Mouse (Mus musculus) spleen, adult 2 months (tissue): ENCODE data around the gene Zfp3. TPM values are rescaled to one million over a fixed set of nuclear protein-coding genes. Genes with fewer than 3 reads are reported as not detected.

Source experiments
- DNase-seq, 2 experiments: peaks; one replicate each; pipeline versions ENCODE4 v3.0.0 to v3.0.0-alpha.2; 2012 to 2021; ENCODE audit warnings: low spot score in 2 of 2, low read depth in 1 of 2
- H3K27ac ChIP-seq: fragments of 200-500 bp; 2 replicates; pipeline ENCODE4 v1.5.1; 2012; ENCODE audit warnings: low read length, inconsistent platforms; ENCODE audit not compliant: insufficient read depth
- H3K27me3 ChIP-seq: fragments of 200-500 bp; 2 replicates; pipeline ENCODE4 v1.6.1; 2012; ENCODE audit warnings: mild to moderate bottlenecking, moderate library complexity, low read length, inconsistent platforms; ENCODE audit not compliant: control insufficient read depth, insufficient read depth
- H3K36me3 ChIP-seq: fragments of 200-500 bp; 2 replicates; pipeline ENCODE4 v1.6.1; 2012; ENCODE audit warnings: mild to moderate bottlenecking, low read length, inconsistent platforms; ENCODE audit not compliant: control insufficient read depth, insufficient read depth
- H3K4me1 ChIP-seq: fragments of 200-500 bp; 2 replicates; pipeline ENCODE4 v1.6.1; 2011; ENCODE audit warnings: inconsistent platforms; ENCODE audit not compliant: control insufficient read depth, insufficient read depth, insufficient read length
- H3K4me3 ChIP-seq: fragments of 200-500 bp; 2 replicates; pipeline ENCODE4 v1.5.1; 2011; ENCODE audit warnings: mild to moderate bottlenecking, inconsistent platforms; ENCODE audit not compliant: insufficient read depth, insufficient read length; ENCODE audit errors: extremely low read depth
- CTCF ChIP-seq: fragments of 200-500 bp; IDR thresholded peaks from 2 replicates; pipeline ENCODE4 v1.5.1; 2011; ENCODE audit warnings: mild to moderate bottlenecking, inconsistent platforms; ENCODE audit not compliant: insufficient read depth, insufficient read length, insufficient replicate concordance; ENCODE audit errors: extremely low read depth
- POLR2A ChIP-seq: fragments of 200-500 bp; IDR thresholded peaks from 2 replicates; pipeline ENCODE4 v1.6.1; 2011; ENCODE audit warnings: low read depth, low read length, inconsistent platforms
- WGBS: fragments of 180-500 bp; shearing (Covaris S2); methylation state at CpG from one replicate; pipeline ENCODE4 v1.1.7; 2018; 5-methylcytosine and 5-hydroxymethylcytosine counted together
- polyA plus RNA-seq: library from polyadenylated mRNA; depleted of rRNA; stranded (reverse); fragments of >200 nt; gene quantifications from 2 replicates; pipeline ENCODE4 v1.2.3, GENCODE M21; 2012

Zfp3 gene
- polyA plus RNA-seq, 1 experiment = 1.2 TPM

GRCm38 (mm10) chr11:70727385-70727784 lies 36.6 kb upstream of the Zfp3 start:
- H3K27me3 ChIP-seq = no peaks in the 10 kb centered on the region
- H3K27ac ChIP-seq = no peak overlapping the region; the same call in 1 of the 2 replicates
- WGBS = 85% methylated on average over 5 of the region's 5 CpGs
- H3K36me3 ChIP-seq = peaks cover 45% of the 10 kb centered on the region
- no peak for DNase-seq
- no peaks in the 10 kb centered on the region for H3K4me1 ChIP-seq
- no peak for TF ChIP-seq CTCF
- TF ChIP-seq POLR2A = no peak
- no peak overlapping the region for H3K4me3 ChIP-seq

GRCm38 (mm10) chr11:70730427-70731038 lies 33.5 kb upstream of the Zfp3 start:
- H3K36me3 ChIP-seq = peaks cover 28% of the 10 kb centered on the region
- TF ChIP-seq CTCF = no peak
- no peak for TF ChIP-seq POLR2A

GRCm38 (mm10) chr11:70731178-70731577 lies 32.8 kb upstream of the Zfp3 start:
- H3K27me3 ChIP-seq = peaks cover 1% of the 10 kb centered on the region; the same call in 1 of the 2 replicates
- WGBS = 74% methylated on average over 5 of the region's 5 CpGs

More at GRCm38 (mm10) chr11:70730427-70731038, 33.5 kb upstream of the Zfp3 start:
- DNase-seq = no peak
- H3K4me3 ChIP-seq = no peak overlapping the region
- WGBS = 85% methylated on average over 9 of the region's 9 CpGs
- H3K27me3 ChIP-seq = no peaks in the 10 kb centered on the region; the same call in 1 of the 2 replicates
- no peaks in the 10 kb centered on the region for H3K4me1 ChIP-seq
- no peak overlapping the region for H3K27ac ChIP-seq

GRCm38 (mm10) chr11:70733256-70733655 lies 30.8 kb upstream of the Zfp3 start:
- H3K27me3 ChIP-seq = peaks cover 1% of the 10 kb centered on the region; the same call in 1 of the 2 replicates
- TF ChIP-seq POLR2A = no peak
- no peak overlapping the region for H3K27ac ChIP-seq
- H3K4me3 ChIP-seq = no peak overlapping the region
- H3K36me3 ChIP-seq = peaks cover 4% of the 10 kb centered on the region
- 73% methylated on average over 5 of the region's 5 CpGs for WGBS
- no peak for DNase-seq
- no peaks in the 10 kb centered on the region for H3K4me1 ChIP-seq

More at GRCm38 (mm10) chr11:70731178-70731577, 32.8 kb upstream of the Zfp3 start:
- peaks cover 22% of the 10 kb centered on the region for H3K36me3 ChIP-seq
- DNase-seq = no peak
- H3K27ac ChIP-seq = no peak overlapping the region
- no peaks in the 10 kb centered on the region for H3K4me1 ChIP-seq
- no peak overlapping the region for H3K4me3 ChIP-seq
- TF ChIP-seq CTCF = no peak
- TF ChIP-seq POLR2A = no peak

GRCm38 (mm10) chr11:70737749-70738148 lies 26.3 kb upstream of the Zfp3 start:
- no peaks in the 10 kb centered on the region for H3K4me1 ChIP-seq
- no peak for TF ChIP-seq POLR2A
- TF ChIP-seq CTCF = no peak
- H3K4me3 ChIP-seq = no peak overlapping the region
- peaks cover 1% of the 10 kb centered on the region; the same call in 1 of the 2 replicates for H3K27me3 ChIP-seq
- 20% methylated on average over 5 of the region's 5 CpGs for WGBS
- DNase-seq = no peak
- H3K27ac ChIP-seq = no peak overlapping the region
- no peaks in the 10 kb centered on the region for H3K36me3 ChIP-seq

- WGBS = 91% methylated on average over 3 of the region's 3 CpGs
- no peaks in the 10 kb centered on the region for H3K36me3 ChIP-seq
- H3K4me1 ChIP-seq = no peaks in the 10 kb centered on the region
- H3K27me3 ChIP-seq = no peaks in the 10 kb centered on the region
- H3K27ac ChIP-seq = no peak overlapping the region
- TF ChIP-seq POLR2A (no peak), CTCF (no peak)
- no peak overlapping the region for H3K4me3 ChIP-seq
- DNase-seq = no peak
Measured at GRCm38 (mm10) chr11:70741603-70742002, 22.4 kb upstream of the Zfp3 start.

GRCm38 (mm10) chr11:70742117-70742516 lies 21.9 kb upstream of the Zfp3 start:
- Histone ChIP-seq H3K27me3 (no peaks in the 10 kb centered on the region), H3K27ac (no peak overlapping the region), H3K4me1 (no peaks in the 10 kb centered on the region), H3K4me3 (no peak overlapping the region), H3K36me3 (no peaks in the 10 kb centered on the region)
- WGBS = 82% methylated on average over 7 of the region's 7 CpGs
- DNase-seq = no peak
- TF ChIP-seq CTCF = no peak
- TF ChIP-seq POLR2A = no peak
